Mouse (Mus musculus): ENCODE measurements around the gene Zdhhc24. TPM values are rescaled to one million over a fixed set of nuclear protein-coding genes. Genes with fewer than 3 reads are reported as not detected.

Zdhhc24 gene
- polyA plus RNA-seq, 1 experiment from 2014 or later = 5.4 TPM

GRCm38 (mm10) chr19:4839149-4839548 lies 39.3 kb upstream of the Zdhhc24 start, which contains the start of the genes Ccs and Ccdc87:
Gene Ccs (minus strand): TSS chr19:4839332.
Gene Ccdc87 (plus strand): TSS chr19:4839366.
- WGBS (ENCODE audit: insufficient replicate concordance) = under 1% methylated on average over 25 of the region's 25 CpGs
- H3K36me3 ChIP-seq (replicated peaks; ENCODE audit: insufficient read depth, low read length) = 0 out of 2 replicates have a peak, but pooled peaks cover 2% of the 10 kb centered on the region
- peak; percentile 95 for ATAC-seq
- no peak for TF ChIP-seq CTCF (IDR thresholded peaks at IDR 0.05; ENCODE audit: low read depth)
- no peak for TF ChIP-seq EP300 (IDR thresholded peaks at IDR 0.05; ENCODE audit: low read depth)
- H3K4me2 ChIP-seq (ENCODE audit: low read depth, low read length) = peak within 1 kb of the TSS; percentile 100
- no peaks in the 10 kb centered on the region for H3K9me3 ChIP-seq (ENCODE audit: low read length)
- DNase-seq = peak; percentile 96
- peak within 1 kb of the TSS; percentile 89 for H3K27ac ChIP-seq (ENCODE audit: low read depth)
- H3K27me3 ChIP-seq (ENCODE audit: insufficient read depth, low read length) = peaks cover 17% of the 10 kb centered on the region
- H3K4me3 ChIP-seq (ENCODE audit: low read depth, low read length) = peak within 1 kb of the TSS; percentile 73
- peak within 1 kb of the TSS; percentile 90 for H3K9ac ChIP-seq (replicated peaks)
- peaks cover 28% of the 10 kb centered on the region for H3K4me1 ChIP-seq (ENCODE audit: insufficient read depth)

GRCm38 (mm10) chr19:4840848-4841247 lies 37.6 kb upstream of the Zdhhc24 start:
- 67% methylated on average over 9 of the region's 9 CpGs for WGBS (ENCODE audit: insufficient replicate concordance)
- no peak overlapping the region for H3K4me3 ChIP-seq (ENCODE audit: low read depth, low read length)
- H3K4me1 ChIP-seq (ENCODE audit: insufficient read depth) = peaks cover 21% of the 10 kb centered on the region

GRCm38 (mm10) chr19:4842611-4843010 lies 35.9 kb upstream of the Zdhhc24 start:
- Histone ChIP-seq H3K4me2 (ENCODE audit: low read depth, low read length) (no peak overlapping the region), H3K27me3 (ENCODE audit: insufficient read depth, low read length) (peaks cover 17% of the 10 kb centered on the region), H3K27ac (ENCODE audit: low read depth) (no peak overlapping the region), H3K9ac (replicated peaks) (no peak overlapping the region), H3K9me3 (ENCODE audit: low read length) (no peaks in the 10 kb centered on the region), H3K4me1 (ENCODE audit: insufficient read depth) (peaks cover 14% of the 10 kb centered on the region), H3K36me3 (replicated peaks; ENCODE audit: insufficient read depth, low read length) (no peaks in the 10 kb centered on the region), H3K4me3 (ENCODE audit: low read depth, low read length) (no peak overlapping the region)
- no peak for ATAC-seq
- TF ChIP-seq CTCF (IDR thresholded peaks at IDR 0.05; ENCODE audit: low read depth) (no peak), EP300 (IDR thresholded peaks at IDR 0.05; ENCODE audit: low read depth) (no peak)
- 54% methylated on average over 2 of the region's 2 CpGs for WGBS (ENCODE audit: insufficient replicate concordance)
- DNase-seq = no peak

More at GRCm38 (mm10) chr19:4840848-4841247, 37.6 kb upstream of the Zdhhc24 start:
- DNase-seq (no peak), ATAC-seq (no peak)
- Histone ChIP-seq H3K27ac (ENCODE audit: low read depth) (no peak overlapping the region), H3K4me2 (ENCODE audit: low read depth, low read length) (no peak overlapping the region), H3K9me3 (ENCODE audit: low read length) (no peaks in the 10 kb centered on the region), H3K27me3 (ENCODE audit: insufficient read depth, low read length) (peaks cover 17% of the 10 kb centered on the region), H3K9ac (replicated peaks) (no peak overlapping the region), H3K36me3 (replicated peaks; ENCODE audit: insufficient read depth, low read length) (no peaks in the 10 kb centered on the region)
- TF ChIP-seq EP300 (IDR thresholded peaks at IDR 0.05; ENCODE audit: low read depth) (no peak), CTCF (IDR thresholded peaks at IDR 0.05; ENCODE audit: low read depth) (no peak)

- Histone ChIP-seq H3K4me2 (ENCODE audit: low read depth, low read length) (no peak overlapping the region), H3K27me3 (ENCODE audit: insufficient read depth, low read length) (peaks cover 6% of the 10 kb centered on the region; the same call in 1 of the 2 replicates), H3K9ac (replicated peaks) (no peak overlapping the region), H3K36me3 (replicated peaks; ENCODE audit: insufficient read depth, low read length) (no peaks in the 10 kb centered on the region), H3K4me3 (ENCODE audit: low read depth, low read length) (no peak overlapping the region), H3K9me3 (ENCODE audit: low read length) (no peaks in the 10 kb centered on the region), H3K27ac (ENCODE audit: low read depth) (no peak overlapping the region), H3K4me1 (ENCODE audit: insufficient read depth) (no peaks in the 10 kb centered on the region)
- TF ChIP-seq EP300 (IDR thresholded peaks at IDR 0.05; ENCODE audit: low read depth) = no peak
- no peak for TF ChIP-seq CTCF (IDR thresholded peaks at IDR 0.05; ENCODE audit: low read depth)
- DNase-seq (no peak), ATAC-seq (no peak)
- 49% methylated on average over 2 of the region's 2 CpGs for WGBS (ENCODE audit: insufficient replicate concordance)
These were observed 32.6 kb upstream of the Zdhhc24 start for GRCm38 (mm10) chr19:4845846-4846245.

- no peak overlapping the region for H3K4me3 ChIP-seq (ENCODE audit: low read depth, low read length)
- H3K36me3 ChIP-seq (replicated peaks; ENCODE audit: insufficient read depth, low read length) = no peaks in the 10 kb centered on the region
- peak; percentile 49; the same call in 1 of the 2 replicates for ATAC-seq
- H3K27me3 ChIP-seq (ENCODE audit: insufficient read depth, low read length) = no peaks in the 10 kb centered on the region
- no peak for DNase-seq
- no peak overlapping the region for H3K4me2 ChIP-seq (ENCODE audit: low read depth, low read length)
- no peaks in the 10 kb centered on the region for H3K4me1 ChIP-seq (ENCODE audit: insufficient read depth)
- H3K9me3 ChIP-seq (ENCODE audit: low read length) = no peaks in the 10 kb centered on the region
- 27% methylated on average over 7 of the region's 7 CpGs for WGBS (ENCODE audit: insufficient replicate concordance)
- no peak for TF ChIP-seq EP300 (IDR thresholded peaks at IDR 0.05; ENCODE audit: low read depth)
- peak; percentile 80 for TF ChIP-seq CTCF (IDR thresholded peaks at IDR 0.05; ENCODE audit: low read depth)
- H3K27ac ChIP-seq (ENCODE audit: low read depth) = no peak overlapping the region
- H3K9ac ChIP-seq (replicated peaks) = no peak overlapping the region
These were observed 31.0 kb upstream of the Zdhhc24 start for GRCm38 (mm10) chr19:4847490-4847889.

- no peak for ATAC-seq
- TF ChIP-seq CTCF (IDR thresholded peaks at IDR 0.05; ENCODE audit: low read depth) (no peak), EP300 (IDR thresholded peaks at IDR 0.05; ENCODE audit: low read depth) (no peak)
- H3K27me3 ChIP-seq (ENCODE audit: insufficient read depth, low read length) = peaks cover 8% of the 10 kb centered on the region; the same call in 1 of the 2 replicates
These were observed 28.7 kb upstream of the Zdhhc24 start for GRCm38 (mm10) chr19:4849800-4850199.

More at GRCm38 (mm10) chr19:4849800-4850199, 28.7 kb upstream of the Zdhhc24 start:
- 68% methylated on average over 4 of the region's 4 CpGs for WGBS (ENCODE audit: insufficient replicate concordance)
- no peak for DNase-seq
- H3K27ac ChIP-seq (ENCODE audit: low read depth) = no peak overlapping the region
- no peaks in the 10 kb centered on the region for H3K36me3 ChIP-seq (replicated peaks; ENCODE audit: insufficient read depth, low read length)
- H3K4me2 ChIP-seq (ENCODE audit: low read depth, low read length) = no peak overlapping the region
- peaks cover 3% of the 10 kb centered on the region; the same call in 1 of the 2 replicates for H3K4me1 ChIP-seq (ENCODE audit: insufficient read depth)
- no peak overlapping the region for H3K4me3 ChIP-seq (ENCODE audit: low read depth, low read length)
- H3K9ac ChIP-seq (replicated peaks) = no peak overlapping the region
- H3K9me3 ChIP-seq (ENCODE audit: low read length) = no peaks in the 10 kb centered on the region
